Mouse (Mus musculus) embryo, embryonic 9.5 days (tissue): Measurements from ENCODE around the gene Greb1.

Experiments used
- DNase-seq: peaks from one replicate; pipeline ENCODE4 v3.0.0-alpha.2; 2017; ENCODE audit errors: extremely low spot score

Greb1 gene

DNA sequence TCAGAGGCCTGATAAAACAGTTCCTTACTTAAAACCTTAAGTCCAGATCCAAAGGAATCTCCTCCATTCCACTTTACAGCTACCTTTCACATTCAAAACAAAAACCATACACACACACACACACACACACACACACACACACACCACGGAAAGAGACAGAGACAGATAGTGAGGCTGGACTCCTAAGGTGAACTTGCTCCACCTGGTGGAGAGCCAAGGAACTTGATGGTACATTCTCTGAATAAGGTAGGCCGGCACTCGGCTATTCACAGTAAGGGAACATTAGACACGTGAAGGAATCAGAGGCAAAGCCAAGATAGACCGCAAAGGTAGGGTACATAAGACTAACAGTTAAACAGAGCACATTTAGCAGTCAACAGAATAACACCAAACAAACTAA lies 4.8 kb upstream of the Greb1 start:
- DNase-seq = peak; percentile 83

DNA sequence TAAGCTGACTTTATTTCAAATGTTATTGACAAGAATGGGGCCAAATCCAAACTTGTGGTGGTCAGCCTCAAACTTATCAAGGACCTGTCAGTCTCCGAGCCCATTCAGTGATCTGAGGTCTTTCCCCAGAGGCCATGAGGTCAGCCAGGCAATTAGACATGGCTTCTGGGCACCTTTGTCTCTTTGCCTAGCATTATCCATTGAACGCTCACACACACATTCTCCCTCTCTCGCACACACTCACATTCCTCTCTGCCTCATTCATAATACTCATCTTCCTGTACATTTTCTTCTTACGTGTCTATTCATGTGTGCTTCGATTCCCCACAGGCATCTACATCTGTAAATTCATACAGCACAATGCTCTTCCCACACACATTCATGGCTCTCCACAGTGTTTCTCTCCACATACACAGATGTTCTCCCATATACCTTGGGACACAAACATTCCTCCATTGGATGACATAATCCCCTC lies 3.3 kb upstream of the Greb1 start:
- DNase-seq = peak; percentile 78

DNA sequence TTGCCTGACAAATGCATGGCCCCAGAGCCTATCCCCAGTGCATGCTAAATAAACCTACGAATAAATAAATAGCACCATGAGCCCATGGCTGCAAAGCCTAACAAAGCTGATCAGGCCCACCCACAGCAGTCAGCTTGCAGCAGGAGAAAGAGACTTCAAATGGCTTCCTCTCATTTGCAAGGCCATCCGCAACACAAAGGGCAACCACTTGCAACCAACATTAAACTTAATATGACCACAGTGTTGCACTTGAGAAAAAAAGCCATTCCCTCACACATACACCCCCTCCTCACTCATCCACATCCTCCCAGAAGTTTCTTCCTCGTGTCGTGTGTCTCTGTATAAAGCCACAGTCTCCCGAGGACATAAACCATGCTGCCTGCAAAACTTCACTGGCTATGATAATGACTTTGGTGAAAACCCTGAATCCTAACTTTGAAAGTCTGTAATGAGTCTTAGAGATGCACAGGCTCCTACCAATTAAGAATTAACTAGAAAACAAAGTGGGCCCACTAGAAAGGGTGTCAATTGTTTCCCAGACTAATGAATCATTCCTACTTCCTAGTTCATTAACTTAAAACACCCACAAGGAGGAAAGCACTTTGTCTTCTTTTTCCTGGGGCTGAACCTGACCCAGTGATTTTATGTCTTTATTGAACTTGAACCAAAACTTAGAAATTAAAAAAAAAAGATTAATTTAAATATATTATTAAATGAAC lies 2.7 kb upstream of the Greb1 start:
- DNase-seq = peak; percentile 33

DNA sequence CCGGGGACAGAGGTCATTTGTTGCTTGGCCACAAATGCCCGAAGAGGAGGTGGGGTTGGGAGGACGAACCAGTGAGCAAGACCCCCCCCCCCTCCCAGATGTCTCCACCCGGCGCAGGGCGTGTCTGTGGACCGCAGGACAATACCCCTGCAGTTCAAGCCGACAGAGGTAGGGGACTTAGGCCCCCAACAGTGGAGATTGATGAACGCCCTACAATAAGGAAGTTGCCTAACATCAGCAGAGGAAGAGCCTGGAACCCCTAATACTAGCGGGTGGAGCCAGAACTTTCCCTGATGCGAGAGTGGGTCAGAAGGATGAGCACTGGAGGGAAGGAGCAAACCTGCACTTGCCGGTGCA lies 251 bp upstream of the Greb1 start:
- DNase-seq = no peak

DNA sequence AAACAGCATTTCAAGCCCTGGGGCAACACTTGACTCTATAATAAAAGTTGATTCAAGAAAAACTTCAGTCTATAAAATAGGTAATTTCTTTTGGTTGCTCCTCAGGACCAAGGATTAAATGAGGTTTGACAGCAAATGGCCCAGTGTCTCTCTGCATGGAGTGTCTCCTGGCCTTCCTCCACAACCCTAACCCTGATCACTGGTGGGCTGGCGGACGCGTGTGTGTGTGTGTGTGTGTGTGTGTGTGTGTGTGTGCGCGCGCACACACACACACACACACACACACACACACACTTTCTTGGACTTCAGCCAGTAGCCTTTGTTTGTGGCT lies 793 bp downstream of the Greb1 start:
- DNase-seq = no peak

DNA sequence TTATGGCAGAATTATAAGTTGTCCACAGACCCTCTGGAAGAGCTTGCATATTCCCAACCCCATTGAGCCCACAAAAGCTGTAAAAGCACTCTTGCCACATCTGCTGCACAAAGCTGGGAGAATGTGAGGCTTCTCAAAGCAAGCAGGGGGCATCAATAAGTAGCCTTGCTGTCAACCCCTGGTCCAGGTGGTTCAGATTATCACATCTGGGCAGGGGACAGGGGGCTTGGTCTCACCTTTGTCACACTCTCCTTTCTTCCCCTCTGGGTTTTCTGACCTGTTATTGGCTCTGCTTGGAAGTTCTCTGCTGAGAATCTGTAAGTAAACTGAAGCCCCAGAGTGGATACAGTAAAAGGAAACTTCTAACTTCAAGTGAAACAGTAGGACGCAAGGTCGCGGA lies 1.8 kb downstream of the Greb1 start:
- DNase-seq = peak; percentile 28

DNA sequence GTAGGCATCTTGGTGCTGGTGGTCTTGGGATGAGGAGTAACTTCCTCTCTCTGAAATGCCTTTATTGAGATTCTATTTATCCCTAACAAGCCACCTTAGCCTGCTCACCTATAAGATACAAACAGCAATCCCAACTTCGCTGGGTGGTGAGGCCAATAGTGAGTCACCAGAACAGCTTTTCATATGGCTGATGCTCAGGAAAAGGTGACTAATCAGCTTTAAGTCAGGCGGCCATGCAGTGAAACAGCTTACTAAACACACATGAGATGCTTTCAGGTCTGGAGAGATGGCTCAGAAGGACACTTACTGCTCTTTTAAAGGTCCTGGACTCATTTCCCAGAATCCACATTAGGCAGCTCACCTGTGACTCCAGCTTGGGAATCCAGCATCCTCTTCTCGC lies 4.9 kb downstream of the Greb1 start:
- DNase-seq = no peak

DNA sequence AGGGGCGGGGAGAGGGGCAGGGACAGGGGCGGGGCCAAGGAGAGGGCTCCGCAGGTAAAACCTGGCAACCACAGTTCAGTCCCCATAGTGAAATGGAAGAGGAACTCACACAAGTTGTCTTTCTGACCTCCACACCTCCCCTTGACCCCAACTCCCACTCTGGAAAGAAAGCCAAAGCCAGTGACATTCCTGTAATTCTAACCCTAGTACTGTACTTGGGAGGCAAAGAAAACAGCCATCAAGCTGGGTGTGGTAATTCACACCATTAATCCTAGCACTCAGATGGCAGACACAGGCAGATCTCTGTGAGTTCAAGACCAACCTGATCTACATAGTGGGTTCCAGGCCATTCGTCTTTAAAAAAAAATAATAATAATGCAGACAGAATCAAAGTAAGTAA lies 7.3 kb downstream of the Greb1 start:
- DNase-seq = no peak

DNA sequence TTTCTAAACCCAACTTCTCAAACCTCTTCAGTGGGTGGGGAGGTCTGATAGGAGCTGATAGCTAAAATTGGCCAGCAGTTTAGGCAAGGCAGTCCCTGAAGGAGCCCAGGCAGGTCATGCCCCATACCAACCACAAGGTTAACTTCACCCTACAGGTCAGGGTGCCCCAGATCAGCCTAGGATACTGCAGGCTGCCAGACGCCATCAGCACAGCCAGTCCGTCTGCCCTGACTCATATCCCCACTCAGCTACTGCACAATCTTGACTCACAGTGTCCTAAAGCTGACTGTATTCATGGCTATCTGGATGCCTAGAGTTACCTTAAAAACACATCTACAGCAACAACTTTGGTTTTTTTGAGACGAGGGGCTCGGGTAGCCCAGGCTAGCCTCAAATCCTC lies 10.2 kb downstream of the Greb1 start:
- peak; percentile 51 for DNase-seq

DNA sequence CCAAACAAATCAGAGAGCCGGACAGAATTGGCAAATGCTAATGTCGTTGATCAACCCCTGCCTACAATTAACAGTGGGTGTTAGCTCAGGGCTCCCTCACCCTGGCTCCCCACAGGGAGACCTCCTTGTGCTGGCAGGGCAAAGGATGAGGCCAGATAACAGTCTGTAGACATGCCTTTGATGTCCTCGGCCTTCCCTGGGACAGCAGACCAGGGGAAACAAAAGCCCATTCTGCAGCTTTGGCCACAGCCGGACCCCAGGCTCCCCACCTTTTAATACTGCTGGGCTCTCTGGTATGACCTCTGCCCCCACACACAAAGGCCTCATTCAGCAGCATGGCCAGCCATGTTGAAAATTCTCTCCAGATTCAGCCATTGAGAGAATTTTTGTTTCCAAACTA lies 10.9 kb downstream of the Greb1 start:
- peak; percentile 83 for DNase-seq

DNA sequence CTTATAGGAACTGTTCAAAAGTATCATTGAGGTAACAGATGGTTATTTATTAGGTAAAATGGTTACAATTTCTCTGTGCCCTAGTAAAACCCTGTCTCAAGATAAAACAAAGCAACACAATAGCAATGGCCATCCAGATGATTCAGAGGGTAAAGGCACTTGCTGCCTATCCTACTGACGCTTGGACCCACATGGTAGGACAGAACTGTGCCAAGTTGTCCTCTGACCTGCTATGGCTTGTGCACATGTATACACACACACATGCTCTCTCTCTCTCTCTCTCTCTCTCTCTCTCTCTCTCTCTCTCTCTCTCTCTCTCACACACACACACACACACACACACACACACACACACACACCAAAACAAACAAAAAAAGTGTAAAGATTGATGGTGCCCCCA lies 11.5 kb downstream of the Greb1 start:
- no peak for DNase-seq

DNA sequence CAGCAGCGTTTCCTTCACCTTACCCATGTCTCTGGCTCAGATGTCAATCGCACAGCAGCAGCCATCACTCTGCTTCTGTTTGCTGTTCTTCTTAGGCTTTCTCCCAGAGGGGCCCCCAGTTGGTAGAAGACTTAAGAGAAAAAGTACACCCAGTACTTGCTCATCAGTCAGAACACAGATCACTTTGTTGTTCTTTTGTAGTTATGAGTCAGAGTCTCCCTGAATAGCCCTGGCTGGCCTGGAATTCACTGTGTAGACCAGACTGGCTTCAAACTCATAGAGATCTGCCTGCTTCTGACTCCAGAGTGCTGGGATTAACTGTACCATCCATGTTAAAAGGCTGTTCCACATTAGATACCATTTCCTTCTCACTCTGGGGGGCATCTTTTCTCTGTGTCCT lies 12.1 kb downstream of the Greb1 start:
- no peak for DNase-seq

DNA sequence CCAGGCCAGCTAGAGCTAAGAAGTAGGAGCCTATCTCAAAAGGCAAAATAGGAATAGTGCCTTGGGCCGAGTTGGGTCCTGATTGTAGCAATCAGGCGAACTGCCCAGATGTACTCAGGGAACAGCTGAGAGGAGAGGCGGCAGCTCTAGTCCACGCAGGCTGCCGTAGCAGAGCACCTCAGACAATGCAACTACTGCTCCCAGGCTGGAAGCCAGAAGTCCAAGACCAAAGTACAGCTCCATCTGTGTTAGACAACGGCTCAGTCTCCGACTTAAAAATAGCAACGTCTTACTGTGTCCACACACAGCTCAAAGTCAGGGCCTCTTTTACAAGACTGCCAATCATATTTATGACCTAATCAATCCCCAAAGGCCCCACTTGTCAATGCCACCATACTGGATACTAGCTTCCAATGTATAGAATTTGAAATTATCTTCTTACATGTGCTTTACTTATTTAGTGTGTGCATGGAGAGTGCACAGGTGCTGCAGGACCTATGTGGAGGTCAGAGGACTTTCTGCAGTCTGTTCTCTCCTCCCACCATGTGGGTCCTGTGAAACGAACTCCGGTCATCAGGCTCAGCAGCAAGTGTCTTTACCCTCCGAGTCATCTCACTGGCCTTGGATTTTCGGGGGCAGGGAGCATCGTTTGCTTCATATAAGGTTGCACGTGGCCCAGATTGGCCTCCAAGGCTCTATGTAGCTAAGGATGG lies 19.5 kb downstream of the Greb1 start:
- DNase-seq = no peak

DNA sequence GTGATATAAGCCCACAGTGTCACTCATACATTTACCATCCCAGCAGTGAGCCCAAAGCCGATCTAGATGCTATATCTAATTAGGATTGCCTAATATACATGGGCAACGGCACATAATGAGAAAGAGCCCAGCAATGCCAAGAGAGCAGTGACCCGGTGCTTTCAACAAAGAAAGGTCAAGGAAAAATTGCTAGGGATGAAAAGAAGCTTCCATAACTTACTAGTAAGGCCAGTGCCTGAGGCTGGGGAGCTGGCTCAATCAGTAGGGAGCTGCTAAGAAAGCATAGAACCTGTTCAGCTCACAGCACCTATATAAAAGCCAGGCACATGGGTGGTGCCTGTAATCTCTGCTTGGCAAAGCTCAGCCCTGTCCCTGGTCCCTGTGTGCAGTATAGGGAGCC lies 20.4 kb downstream of the Greb1 start:
- DNase-seq = no peak

DNA sequence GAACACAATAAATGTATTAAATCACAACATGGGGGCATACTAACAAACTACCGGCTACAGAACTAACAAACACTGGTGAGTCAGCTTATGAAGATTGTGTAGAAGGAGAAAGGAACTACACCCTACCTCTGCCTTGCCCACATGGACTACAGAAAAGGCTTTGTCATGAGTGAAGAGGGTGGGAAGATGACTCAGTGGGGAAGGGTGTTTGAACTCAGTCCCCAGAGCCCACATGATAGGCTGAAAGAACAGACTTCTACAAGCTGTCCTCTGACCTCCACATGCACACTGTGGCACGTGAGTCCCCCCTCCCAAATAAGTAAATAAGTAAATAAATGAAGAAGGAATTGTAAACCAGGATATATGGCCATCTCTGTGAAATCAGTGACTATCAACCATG lies 21.5 kb downstream of the Greb1 start:
- no peak for DNase-seq

DNA sequence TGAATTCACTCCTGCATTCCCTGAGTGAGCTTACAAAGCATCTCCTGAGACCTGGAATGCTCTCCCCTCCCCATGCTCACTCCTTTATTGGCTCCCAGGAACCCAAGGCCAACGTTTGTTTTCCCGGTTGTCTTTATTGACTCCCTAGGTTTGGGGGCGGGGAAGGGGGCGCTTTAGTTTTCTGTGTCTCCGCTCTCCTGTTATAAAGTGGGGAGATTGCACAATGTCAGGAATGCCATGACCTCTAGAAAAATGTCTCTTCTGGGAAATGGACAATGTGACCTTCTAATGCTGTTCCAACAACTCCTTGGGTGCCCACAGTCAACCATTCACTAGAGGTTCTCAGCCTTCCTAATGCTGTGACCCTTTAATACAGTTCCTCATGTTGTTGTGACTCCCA lies 22.2 kb downstream of the Greb1 start:
- no peak for DNase-seq

DNA sequence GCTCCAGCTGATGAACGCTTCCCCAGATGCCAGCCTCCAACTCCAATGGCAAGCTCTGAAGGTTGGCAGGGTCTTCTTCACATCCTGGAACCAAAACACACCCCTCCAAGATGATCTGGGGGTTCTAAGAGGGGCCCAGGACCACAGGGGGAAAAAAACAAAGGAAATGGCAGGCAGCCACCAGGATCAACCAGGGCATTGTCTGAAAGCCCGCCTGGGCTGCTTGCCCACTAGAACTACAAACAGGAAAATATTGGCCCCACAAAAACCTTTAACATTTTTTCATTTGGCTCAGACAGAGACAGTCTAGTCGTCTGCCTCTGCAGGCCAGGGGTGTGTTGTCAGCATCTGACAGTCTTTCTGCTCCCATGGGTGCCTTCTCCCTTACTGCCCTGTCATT lies 25.3 kb downstream of the Greb1 start:
- no peak for DNase-seq

DNA sequence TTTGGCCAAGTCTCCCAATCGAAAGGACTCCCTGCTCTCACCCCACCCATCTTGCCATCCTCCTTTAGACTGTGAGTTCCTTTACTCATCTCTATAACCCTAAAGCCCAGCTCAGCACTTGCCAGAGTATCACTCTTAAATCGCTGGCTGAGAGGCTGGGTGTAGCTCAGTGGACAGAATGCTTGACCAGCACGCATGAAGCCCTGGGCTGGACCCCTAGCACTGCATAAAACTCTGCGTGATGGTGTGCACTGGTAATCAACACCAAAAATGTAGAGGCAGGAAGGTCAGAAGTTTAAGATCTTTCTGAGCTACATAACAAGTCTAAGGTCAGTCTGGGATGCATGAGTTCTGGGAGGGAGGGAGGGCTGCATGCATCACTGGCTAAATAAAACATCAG lies 26.1 kb downstream of the Greb1 start:
- DNase-seq = no peak

DNA sequence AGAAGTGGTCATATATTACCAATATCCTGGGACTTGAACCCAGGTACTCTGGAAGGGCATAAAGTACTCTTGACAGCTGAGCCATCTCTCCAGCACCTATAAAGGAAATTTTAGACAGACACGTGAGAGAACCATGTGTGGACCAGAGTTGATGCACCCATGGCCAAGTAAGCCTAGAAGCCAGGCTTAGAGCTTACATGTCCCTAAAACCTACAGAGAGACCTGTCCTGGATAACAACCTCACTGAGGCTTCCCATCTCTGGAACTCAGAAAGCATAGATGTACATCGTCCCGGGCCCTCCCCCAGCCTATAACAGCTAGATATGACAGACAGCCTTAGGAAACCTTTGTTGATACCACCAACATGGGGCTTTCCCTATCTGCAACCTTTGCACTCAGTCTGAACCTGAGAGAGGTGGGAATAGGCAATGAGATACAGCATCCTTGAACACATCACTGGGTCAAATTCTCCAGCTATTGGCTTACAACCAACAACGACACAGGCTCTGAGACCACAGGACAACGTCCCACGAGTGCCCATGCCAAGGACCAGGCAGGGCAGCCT lies 31.0 kb downstream of the Greb1 start:
- no peak for DNase-seq

DNA sequence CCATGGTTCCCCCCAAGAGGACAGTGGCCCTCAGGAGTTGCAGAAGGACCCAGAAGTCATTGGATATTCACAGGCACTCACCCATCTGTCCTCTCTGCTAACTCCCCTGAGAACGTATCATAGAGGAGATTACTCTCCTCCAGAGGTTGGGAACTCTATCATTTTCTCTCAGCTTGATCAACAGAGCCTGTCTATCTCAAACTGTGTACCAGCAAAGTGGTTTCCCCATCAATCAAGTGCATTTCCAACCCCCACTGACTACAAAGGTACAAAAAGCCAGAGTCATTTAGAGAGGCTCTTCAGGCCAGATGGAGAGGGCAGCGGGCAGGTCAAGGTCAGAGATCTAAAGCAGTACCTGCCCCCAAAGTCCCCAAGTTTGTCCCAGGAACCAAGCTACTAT lies 32.0 kb downstream of the Greb1 start:
- no peak for DNase-seq

DNA sequence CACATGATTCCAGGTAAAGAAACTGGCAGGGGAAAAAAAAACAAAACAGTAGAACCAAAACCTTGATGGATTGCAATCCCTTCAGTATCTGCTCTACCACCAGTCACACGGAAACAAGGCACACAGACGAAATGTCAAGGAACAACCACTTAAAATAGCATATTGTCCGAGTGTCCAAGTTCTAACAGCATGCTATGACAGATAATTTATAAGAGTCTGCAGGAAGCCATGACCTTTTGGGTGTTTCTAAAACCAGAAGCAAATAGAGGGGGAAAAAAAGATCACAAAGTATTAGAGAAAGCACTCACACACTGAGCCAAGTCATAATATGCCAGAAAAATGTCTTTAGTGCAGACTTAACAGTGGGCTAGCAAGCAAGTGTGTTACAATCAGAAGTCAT lies 32.4 kb downstream of the Greb1 start:
- DNase-seq = no peak

DNA sequence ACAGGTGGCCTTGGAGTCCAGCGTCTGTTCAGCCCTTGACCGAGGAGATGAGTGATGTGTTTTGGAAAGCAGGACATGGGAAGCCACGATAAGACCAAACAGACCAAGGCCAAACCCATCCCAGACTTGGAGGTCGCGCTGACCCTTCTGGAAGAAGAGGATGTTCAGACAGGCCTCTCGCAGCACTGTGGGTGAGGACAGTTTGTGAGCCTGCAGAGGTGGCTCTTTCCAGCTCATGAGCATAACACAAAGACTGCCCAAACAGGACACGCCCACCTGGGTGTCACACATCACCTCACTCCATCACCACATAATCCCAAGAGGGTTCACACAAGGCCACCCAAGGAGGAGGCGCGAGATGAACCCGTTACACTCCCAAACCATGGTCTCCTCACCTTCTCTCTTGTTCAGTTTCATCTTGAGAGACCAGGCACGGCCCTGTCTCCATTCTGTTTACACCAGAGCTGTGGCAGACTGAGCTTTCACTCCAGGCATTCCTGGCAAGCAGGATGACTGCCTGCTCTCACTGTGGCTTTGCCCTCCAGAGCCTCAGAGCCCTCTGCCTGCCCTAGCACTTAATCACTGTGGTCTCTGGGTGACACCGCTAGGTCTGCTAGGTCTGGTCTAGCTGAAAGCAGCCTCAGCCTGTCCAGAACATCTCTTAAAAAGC lies 35.8 kb downstream of the Greb1 start:
- DNase-seq = no peak
